Mouse (Mus musculus): ENCODE measurements at regions not wholly inside any gene's neighbourhood (a gene's known extent, or its start where the extent isn't known, plus 50 kb on each side); places are given as distances from the start of the nearest gene placed in this dataset.

DNA sequence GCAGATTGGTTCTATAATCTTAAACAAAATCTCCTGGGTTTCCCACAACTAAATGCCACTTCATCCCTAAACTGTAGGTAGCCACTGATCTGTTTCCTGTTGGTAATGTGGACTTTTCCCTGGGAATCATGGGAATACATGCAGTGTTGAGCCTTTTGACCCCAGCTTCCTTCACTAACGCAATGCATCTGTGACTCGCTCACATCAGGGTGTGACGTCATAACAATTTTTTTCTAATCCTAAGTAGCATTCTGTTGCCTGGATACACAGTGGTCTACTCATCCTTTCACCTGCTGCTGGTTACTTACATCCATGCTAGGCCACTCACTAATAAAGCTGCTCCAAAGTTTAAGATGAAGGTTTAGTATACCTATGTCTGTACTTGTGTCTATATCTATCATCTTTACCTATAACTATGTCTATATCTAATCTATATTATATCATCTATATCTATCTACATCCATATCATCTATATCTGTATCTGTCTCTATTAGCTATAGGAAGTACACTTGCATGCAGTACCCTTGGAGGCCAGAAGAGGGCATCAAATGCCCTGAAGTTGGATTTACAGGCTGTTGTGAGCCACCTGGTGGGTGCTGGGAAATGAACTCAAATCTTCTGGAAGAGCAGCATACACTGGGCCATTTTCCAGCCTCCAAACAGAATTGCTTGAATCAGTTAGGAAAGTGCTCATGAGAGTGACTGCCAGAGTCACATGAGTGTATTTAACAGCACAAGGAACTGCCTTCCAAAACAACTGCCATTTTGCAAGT, 157.5 kb upstream of the Rpl34 start:
- DNase-seq (ENCODE audit: low spot score in 2 of 2), result no peak

DNA sequence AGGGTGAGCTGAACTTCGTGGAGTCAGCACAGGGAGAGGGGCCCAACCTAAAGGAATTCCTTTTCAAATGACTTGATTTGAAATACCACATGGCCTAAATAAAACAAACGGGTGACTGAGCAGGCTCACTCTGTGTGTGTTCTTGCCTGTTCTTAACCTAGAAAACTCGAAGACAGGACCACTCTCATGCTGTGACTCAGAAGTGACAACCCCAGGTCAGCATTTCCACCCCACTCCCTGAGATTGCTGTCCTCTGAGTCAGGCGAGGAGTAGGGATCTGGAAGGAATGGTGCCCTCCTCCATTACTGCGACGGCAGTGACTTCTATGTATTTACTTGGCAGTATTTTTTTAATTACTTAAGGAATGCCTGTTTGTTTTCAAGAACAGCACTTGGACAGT, 155.8 kb upstream of the Rpl34 start:
- DNase-seq (ENCODE audit: low spot score in 2 of 2), result no peak

DNA sequence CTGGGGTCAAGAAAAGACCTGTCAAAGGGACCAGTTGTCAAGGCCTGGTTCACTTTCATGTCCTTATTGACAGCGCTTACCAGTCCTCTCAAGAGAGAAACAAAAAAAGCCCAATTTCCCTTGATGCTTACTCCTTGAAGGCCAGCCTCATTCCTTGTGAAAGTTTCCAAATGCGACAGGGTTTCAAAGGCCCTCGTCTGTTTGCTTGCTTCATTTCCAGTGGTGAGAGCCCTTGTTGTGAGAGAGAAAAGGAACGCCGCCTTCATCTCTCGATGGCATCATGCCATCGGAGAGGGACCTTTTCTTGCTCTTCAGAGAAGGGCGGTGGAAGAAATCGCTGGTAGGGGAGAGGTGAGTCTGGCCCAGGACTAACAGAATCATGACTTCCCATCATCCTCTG, 154.2 kb upstream of the Rpl34 start:
- no peak for DNase-seq (ENCODE audit: low spot score in 2 of 2)

DNA sequence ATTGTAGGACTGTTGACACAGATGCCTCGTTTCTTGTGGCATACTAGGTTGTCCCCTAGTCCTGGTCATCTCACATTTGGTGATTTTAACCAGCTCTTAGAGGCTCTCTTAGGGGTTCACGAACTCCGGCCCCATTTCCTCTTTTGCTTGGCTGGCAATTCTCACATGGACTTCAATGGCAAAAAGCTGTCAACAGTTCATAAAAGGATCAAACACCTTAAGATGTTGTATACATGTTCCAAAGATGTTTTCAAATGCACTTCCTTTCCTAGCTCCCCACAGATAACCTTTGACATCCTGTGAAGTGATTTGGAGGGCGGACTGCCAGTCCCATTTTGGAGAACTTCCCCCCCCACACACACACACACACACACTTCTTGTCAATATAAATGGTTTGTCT, 153.7 kb upstream of the Rpl34 start:
- no peak for DNase-seq (ENCODE audit: low spot score in 2 of 2)

DNA sequence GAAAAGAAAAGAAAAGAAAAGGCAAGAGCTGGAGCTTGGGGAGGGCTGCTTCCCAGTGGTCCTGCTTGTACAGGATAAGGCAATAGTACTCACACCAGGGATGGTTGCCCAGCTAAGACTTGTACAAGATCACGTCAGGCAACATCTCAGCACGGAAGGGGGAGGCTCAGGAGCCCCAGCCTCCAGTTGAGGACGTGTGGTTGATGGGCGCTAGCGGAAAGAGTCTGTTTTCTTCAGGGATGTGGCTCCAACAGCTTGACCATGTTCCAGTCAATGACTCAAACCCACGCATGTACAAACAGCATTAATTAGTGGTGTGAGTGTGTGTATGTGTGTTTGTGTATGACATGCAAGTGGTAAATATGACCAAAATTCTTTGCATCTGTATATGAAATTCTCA, 153.1 kb upstream of the Rpl34 start:
- DNase-seq (ENCODE audit: low spot score in 2 of 2), result no peak

DNA sequence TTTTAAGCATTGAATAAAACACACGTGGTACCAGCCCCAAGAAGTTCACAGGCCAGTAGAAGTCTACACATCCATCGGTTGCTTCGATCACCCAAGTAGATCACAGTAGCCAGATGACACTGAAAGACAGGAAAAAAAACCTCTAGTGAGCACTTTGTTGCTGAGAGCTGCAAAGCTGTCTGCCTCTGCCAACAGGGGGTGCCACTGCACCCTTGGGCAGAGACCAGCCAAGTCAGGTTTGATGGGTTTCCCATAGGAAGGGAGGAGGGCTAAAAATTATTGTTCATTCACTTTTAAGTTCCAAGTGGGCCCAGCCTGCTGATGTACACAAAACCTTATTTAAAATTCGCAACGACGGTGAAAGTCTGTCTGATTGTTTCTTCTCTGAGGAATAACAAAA, 150.3 kb upstream of the Rpl34 start:
- DNase-seq (ENCODE audit: low spot score in 2 of 2), result no peak

DNA sequence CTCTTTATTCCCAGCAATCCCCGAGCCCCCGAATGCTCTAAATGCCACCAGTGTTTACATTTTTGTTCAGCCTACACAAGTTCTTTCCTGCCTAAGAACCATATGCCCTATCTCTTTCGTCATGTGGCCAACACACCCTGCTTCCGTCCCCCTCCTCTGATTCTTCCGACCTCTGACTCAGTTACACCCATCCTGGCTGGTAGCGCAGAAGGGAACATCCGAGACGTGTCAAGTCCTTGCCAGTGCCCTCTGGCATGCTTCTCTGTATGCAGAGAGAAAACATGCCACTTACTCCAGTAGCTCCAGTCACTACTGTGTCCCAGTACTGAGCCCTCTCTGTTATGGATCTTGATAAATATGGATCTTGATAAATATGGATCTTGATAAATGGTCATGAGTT, 149.3 kb upstream of the Rpl34 start:
- DNase-seq (ENCODE audit: low spot score in 2 of 2), result no peak

DNA sequence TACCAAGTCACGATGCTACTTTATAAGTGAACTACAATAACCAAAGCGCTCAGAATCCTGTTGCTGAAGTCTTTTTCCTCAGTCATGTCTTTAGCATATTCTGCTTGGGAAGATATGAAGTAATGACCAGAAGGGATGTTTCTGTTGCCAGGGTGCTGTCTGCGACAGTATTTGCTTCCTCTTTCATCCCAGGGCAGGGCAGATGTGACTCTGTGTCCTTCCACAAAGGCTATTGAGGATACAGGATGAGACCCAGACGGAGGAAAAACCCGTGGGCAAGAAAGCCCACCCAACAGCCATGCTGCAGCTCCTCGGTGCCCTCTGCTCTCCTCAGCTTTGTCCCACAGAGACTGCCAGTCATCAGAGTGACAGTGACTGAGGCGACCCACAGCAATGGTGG, 148.6 kb upstream of the Rpl34 start:
- DNase-seq (ENCODE audit: low spot score in 2 of 2), result no peak

DNA sequence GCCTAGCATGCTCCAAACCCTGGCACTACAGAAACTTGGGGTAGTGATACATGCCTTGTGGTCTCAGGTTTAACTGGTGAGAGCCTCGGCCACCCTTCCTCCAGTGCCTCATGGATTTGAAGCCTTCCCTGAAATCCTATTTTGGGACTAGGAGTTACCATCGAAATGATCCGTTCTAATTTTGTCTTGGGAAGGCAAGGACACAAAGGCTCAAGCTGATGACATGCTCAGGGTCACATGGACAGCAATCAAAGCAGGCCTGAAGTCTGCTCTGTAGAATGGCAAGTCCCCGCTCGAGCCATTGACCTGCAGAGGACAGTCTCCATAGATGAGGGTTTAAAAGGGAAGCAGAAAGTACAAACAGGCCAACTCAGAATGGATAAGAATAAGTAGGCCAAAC, 147.8 kb upstream of the Rpl34 start:
- no peak for DNase-seq (ENCODE audit: low spot score in 2 of 2)

DNA sequence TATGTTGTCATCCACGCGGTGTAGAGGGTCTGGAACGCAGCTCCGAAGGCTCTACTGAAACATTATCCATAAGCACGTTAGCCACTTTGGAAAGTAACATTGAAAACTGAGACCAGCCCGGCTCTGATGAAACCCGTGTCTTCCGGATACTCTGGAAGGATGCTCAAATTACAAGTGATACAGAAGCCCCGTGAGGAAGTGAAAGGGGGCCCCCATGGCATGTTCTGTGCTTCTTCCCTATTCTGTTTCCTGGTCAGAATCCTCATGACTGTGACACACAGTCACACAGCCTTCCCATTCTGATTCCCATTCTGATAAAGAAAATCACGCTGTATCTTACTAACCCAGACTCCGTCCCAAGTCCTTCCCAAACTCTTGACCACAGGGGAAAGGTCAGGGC, 143.5 kb upstream of the Rpl34 start:
- no peak for DNase-seq (ENCODE audit: low spot score in 2 of 2)

DNA sequence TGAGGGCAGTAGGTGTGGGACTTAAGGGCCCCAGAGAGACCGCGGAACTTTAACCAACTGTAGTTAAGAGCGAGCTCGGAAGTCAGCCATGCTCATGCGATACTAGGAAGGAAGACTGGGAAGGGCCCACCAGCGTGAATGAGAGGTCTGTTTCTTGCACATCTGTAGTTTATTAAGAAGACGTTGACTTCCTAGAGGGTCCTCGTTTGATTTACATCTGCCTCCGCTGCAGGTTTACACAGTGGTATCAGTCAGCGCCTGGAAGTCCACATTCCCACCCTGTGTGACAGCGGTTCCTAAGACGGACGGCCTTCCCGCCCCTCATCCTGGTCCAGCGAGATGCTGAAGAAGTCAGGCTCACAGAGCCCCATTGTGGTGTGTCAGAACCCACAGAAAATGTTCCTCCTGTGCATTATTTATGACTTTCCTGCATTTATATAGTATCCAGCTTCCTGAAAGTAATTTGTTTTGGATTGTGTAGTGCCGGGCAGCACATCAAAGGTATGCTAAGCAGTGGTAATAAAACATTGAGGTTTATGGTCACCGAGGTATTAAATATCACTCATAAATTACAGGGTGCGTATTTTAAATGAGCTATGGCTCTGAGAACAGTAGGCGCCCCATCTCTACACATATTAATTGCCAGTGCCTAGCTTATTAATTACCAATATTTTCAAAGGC, 136.9 kb upstream of the Rpl34 start:
- DNase-seq (ENCODE audit: low spot score in 2 of 2), result no peak

DNA sequence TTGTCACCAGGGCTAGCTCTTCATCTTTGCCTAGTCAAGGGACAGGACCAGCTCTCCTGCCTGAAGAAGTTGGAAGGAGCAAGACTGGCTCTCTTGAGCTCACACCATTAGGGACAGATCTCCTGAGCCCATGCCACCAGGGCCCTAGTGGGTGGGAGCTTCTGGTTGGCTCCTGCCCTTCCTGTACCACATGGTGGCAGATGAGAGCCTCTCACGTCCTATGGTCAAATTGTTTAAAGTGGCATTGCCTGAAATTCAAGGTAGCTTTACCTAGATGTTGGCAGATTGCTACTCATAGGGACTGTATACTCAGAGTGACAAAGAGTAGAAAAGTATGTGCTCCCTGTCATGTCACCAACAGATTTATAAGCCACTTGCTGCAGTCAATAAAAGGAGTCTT, 134.6 kb upstream of the Rpl34 start:
- DNase-seq (ENCODE audit: low spot score in 2 of 2), result no peak

DNA sequence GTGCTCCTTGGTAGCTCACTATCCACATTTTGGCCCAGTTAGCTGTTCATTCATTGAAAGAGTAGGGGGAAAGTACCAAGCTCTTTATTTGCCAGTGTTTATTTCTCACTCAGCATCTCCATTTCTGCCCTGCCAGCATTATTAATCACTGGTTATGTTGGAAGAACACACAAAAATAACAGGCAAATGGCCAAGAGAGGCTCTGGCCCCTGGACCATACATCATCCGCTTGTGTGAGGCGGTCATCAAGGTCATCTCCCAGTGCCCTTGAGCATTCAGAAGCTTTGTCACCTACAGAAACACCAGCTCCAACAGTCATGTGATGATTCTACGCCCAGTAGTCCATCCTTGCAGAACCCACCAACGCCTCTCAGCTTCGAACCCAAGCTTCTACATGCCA, 133.2 kb upstream of the Rpl34 start:
- DNase-seq (ENCODE audit: low spot score in 2 of 2), result no peak

DNA sequence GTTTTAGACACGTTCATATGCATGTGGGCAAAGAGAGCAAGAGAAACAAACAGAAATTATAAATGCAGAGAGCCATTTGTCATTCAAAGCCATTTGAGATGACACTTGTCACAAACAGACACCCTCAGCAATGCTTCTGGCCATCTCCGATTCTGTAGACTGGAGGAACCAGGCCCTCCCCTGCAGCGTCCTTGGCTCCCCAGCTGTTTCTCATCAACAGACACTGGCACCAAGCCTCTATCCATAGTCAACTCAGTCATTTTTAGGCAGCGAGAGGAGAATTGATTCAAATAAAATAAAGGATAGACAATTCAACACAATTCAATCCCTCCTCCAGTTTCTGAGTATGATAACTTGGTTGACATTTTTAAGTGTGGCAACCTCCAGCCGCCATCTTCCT, 130.1 kb upstream of the Rpl34 start:
- DNase-seq (ENCODE audit: low spot score in 2 of 2), result no peak

DNA sequence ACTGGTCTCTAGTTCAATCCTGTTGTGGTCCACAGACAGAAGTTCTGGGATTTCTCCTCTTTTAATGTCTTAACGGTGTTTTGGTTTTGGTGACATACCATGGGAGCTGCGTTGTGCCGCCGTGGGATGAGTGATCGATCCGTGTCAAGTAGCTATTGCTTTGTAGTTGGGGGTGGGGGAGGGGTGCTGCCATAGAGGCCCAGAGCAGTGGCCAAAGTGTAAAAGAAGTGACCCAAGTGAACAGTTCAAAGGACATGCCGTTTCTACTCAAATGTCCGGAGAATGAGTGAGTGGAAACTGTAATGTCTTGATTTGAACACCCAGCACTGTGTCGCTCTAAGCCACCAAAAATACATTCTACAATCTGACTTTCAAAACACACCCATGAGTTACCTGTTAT, 123.7 kb upstream of the Rpl34 start:
- DNase-seq (ENCODE audit: low spot score in 2 of 2), result no peak

DNA sequence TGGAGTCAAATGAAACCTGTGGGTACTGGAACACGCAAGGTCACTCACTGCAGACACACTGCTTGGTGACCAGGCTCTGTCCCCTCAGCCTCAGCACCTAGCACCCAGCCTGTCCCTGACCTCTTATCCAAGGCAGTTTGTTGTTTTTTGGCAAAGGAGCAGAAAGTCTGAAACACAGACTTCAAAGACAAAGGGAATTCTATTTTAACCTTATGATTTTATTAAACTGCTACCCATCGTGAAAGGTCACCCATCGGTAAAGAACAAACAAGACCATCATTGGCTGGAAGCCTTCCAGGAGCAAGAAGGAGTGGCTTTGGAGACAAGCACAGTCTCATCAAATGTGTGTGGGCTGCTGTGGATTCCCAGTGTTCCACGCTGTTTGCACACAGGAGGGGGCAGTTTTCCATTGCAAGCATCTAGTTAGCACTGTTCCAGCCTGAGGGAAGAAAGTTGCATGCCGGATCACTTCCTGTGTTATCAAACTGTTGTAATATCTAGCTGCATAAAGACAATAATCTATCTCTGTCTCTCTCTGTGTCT, 120.6 kb upstream of the Rpl34 start:
- DNase-seq (ENCODE audit: low spot score in 2 of 2), result no peak

DNA sequence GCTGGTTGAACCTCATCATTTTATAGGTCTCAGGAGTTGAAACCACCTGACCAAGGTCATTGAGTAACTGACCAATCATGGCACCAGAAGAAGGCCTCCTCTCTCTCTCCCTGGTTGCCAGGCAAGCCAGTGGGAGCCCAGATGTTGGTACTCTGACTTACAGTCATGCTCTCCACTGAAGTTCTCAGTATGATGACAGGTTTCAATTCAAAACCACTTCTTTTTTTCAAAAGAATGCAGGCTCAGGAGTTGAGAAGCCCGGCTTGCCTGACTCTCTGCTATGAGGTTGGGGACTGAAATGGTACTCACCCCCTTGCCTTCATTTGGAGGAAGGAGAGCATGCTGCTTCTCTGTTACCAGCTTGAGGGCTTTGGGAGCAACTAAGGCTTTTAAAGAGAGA, 111.6 kb upstream of the Rpl34 start:
- DNase-seq (ENCODE audit: low spot score in 2 of 2), result no peak

DNA sequence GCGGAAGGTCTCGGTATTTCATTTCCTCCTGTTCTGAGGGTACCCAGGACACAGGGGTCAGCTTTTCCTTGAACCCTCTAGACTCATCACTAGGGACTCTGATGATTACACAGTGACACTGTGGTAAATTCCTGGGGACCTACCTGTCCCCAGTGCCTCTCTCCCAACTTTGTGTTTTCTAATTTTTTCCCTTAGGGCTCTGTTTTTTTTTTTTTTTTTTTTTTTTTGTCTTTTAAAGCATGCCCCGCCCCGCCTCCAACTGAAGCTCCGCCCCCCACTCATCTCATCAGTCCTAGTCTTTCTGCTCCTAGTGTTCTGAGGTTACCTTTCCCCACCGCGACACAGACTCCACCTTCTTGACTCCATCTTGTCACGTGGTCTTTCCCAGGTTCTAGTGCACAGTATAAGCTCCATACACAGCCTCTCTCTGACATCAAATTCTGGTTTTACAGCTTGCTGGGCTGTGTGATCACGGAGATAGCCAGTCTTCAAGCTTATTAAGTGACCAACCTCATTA, 109.8 kb upstream of the Rpl34 start:
- DNase-seq (ENCODE audit: low spot score in 2 of 2), result no peak

DNA sequence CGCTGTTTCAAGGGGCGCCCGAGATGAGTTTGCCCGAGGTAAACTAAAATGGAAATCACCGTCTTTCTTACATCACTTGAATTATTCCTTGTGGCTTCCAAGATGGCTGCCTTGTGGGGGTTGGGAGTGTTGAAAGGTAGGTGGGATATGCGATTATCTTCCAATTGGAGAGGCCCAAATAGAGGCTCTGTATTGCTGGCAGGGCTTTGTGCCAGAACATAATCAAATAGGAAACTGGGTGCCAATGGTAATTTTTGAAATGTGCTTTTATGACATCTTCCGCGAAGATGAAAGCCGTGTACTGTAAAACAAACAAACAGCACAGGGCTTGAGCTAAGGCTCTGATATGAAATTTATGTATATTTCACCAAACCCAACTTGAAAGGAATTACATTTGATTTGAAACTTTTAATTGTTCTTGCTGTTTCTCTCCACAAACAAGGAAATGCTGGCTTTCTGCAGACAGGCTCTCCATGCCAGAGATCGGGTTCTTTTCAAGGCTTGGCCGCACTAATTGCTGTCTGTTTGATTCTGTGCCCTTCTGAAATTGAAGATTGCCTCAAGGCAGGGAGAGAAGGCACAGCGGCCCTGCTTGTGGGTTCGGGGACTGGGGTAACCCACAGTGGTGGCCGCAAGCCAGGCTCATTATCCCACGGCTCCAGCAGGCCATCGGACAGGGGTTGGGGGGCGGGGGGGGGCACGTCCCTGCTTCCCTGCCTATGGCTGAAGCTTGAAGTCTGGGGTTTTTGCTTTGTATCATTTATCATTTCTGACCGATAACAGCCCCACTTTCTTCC, 108.6 kb upstream of the Rpl34 start:
- no peak for DNase-seq (ENCODE audit: low spot score in 2 of 2)

DNA sequence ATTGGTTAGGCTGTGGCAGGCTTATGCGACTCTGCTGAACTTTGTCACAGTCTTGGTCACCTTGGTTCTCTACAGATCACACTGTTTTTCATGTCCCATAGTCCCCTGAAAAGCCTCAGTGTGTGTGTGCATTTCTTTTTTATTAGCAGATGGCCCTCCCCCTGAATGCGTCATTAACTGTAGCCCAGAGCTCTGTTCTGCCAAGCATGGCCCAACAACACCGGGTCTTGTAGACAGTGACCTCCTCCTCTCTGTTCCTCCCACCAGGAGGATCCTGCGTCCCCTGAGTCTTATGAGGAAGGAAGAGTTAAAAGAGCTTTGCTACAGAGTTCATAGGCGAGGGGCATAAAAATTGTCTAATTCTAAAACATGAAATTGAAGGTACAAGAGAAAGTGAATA, 103.5 kb upstream of the Rpl34 start:
- no peak for DNase-seq (ENCODE audit: low spot score in 2 of 2)

DNA sequence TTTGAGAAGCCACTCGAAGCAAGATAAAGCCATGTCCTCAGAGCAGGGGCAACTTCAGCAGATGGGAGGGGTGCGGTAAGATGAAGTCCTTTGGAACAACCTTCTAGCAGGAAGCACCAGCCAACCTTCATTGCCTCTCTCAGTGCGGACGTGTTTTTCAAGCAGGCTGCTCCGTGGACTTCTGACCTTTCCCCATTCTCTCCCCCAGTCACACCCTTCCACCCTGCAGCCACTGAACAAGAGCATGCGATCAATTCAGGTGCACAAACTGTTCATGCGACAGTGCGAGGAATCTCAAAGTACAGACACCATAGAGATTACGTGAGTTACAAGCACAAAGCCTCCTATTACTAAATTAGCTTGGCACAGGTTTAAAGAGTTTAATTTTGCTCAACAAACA, 102.9 kb upstream of the Rpl34 start:
- DNase-seq (ENCODE audit: low spot score in 2 of 2), result no peak

DNA sequence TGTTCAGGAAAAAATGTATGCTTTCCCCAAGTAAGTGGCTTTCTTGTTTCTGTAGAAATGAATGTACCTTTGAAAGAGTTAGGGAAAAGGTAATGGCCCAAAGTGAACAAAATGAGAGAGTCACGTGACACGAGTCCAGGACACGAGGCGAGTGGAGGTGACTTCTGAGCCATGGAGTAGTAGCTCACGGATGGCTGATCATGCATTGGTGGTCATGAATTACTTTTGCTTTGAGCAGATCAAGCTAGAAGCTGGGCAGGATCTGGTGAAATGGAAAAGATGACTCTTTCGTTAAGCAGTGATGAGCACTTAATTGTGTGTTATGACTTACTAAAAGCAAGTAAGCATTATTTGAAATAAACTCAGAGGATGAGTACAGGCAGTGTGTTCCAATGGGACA, 101.6 kb upstream of the Rpl34 start:
- DNase-seq (ENCODE audit: low spot score in 2 of 2), result no peak
